Comparison of ENCODE assay signal across 14 mouse cellular contexts in genomic region chr12:110494846-110495245, GRCm38 (mm10).
"Had no signal": no experiment of that assay in that cellular context is flagged by ENCODE, and none has a peak within 500 bp of the region (broad histone marks: within the 10 kb centered on the region; RNA-seq: fewer than 3 reads in every experiment).

No protein-coding gene starts in this region.

- H3K9me3 ChIP-seq: limb, embryonic 10.5 days; liver, embryonic 15.5 days; midbrain, embryonic 15.5 days; neural tube, embryonic 13.5 days had no signal

- H3K36me3 ChIP-seq: midbrain, embryonic 15.5 days had no signal

- DNase-seq: kidney, adult 11 months; kidney, postnatal 10 days; lung, adult 2 months; retina, postnatal 1 day had no signal

- H3K4me3 ChIP-seq: left cerebral cortex, adult 2 months; limb, embryonic 10.5 days; liver, embryonic 15.5 days; midbrain, embryonic 15.5 days; neural tube, embryonic 13.5 days had no signal

- H3K27ac ChIP-seq: left cerebral cortex, adult 2 months; limb, embryonic 10.5 days; liver, embryonic 15.5 days; macrophage; midbrain, embryonic 15.5 days; neural tube, embryonic 13.5 days had no signal

- H3K9ac ChIP-seq: liver, embryonic 15.5 days; midbrain, embryonic 15.5 days; neural tube, embryonic 13.5 days had no signal

- ATAC-seq: lung, postnatal 0 days; midbrain, embryonic 15.5 days had no signal

- H3K27me3 ChIP-seq: liver, embryonic 15.5 days; megakaryocyte, embryonic 14.5 days; midbrain, embryonic 15.5 days; neural tube, embryonic 13.5 days had no signal

- H3K4me2 ChIP-seq: liver, embryonic 11.5 days; liver, embryonic 15.5 days; midbrain, embryonic 11.5 days; midbrain, embryonic 15.5 days; neural tube, embryonic 13.5 days had no signal
